Mouse (Mus musculus) gastrocnemius, postnatal 10 days (tissue): ENCODE data around the gene Gabarap. TPM values are rescaled to one million over a fixed set of nuclear protein-coding genes. Genes with fewer than 3 reads are reported as not detected.

Source experiments
- microRNA-seq, 2 experiments: library from miRNA; unstranded; fragments of <30 nt; microRNA quantifications; one replicate each; pipeline ENCODE4 v1.2.0; 2021
- total RNA-seq, 2 experiments: library from RNA; stranded (reverse); gene quantifications; 2 replicates each; pipeline ENCODE4 v1.2.3; 2021

The Gabarap gene
- total RNA-seq, 2 experiments from 2014 or later: 195 to 228 TPM

Small RNAs within 50 kb of the gene (microRNA-seq; reads per million reads assigned to microRNA genes)
- 0 reads per million in 2 experiments for gene Gm44349
- gene Mir324: 1,138 to 1,533 reads per million in 2 experiments

Other genes starting within 250 kb of the Gabarap start
- 10 to 100 TPM; 45.9 to 49.4 TPM for gene Polr2a, start 232.5 kb upstream of the Gabarap start, total RNA-seq
- gene Slc35g3, start 229.2 kb upstream of the Gabarap start, total RNA-seq: not detected
- gene Zbtb4, start 225.2 kb upstream of the Gabarap start, total RNA-seq: 10 to 100 TPM; 21.0 to 29.3 TPM
- 100 to 1,000 TPM; 105 to 124 TPM for gene Chrnb1, start 195.2 kb upstream of the Gabarap start, total RNA-seq
- 10 to 100 TPM; 10.5 to 12.2 TPM for gene Fgf11, start 189.3 kb upstream of the Gabarap start, total RNA-seq
- not detected for gene Tmem102, start 185.5 kb upstream of the Gabarap start, total RNA-seq
- gene Gm39566, start 175.8 kb upstream of the Gabarap start, total RNA-seq: not detected
- gene Spem2, start 172.7 kb upstream of the Gabarap start, total RNA-seq: not detected
- gene Spem1, start 169.0 kb upstream of the Gabarap start, total RNA-seq: not detected
- 10 to 100 TPM; 10.3 to 15.9 TPM for gene Nlgn2, start 153.4 kb upstream of the Gabarap start, total RNA-seq
- gene Tmem256, start 152.6 kb upstream of the Gabarap start, total RNA-seq: 100 to 1,000 TPM; 121 to 122 TPM
- gene Plscr3, start 144.8 kb upstream of the Gabarap start, total RNA-seq: 10 to 100 TPM; 25.4 to 27.9 TPM
- gene Tnk1, start 132.4 kb upstream of the Gabarap start, total RNA-seq: under 1 TPM; 0.11 to 0.31 TPM
- gene Tmem95, start 113.1 kb upstream of the Gabarap start, total RNA-seq: not detected
- gene Kctd11, start 109.7 kb upstream of the Gabarap start, total RNA-seq: 1 to 10 TPM; 2.3 to 3.7 TPM
- 1 to 10 TPM in 1 of 2 experiments, under 1 TPM in 1; 0.42 to 1.0 TPM for gene Acap1, start 95.6 kb upstream of the Gabarap start, total RNA-seq
- 1 to 10 TPM; 1.8 to 2.4 TPM for gene 2810408A11Rik, start 90.2 kb upstream of the Gabarap start, total RNA-seq
- 10 to 100 TPM; 31.2 to 31.8 TPM for gene Neurl4, start 90.1 kb upstream of the Gabarap start, total RNA-seq
- gene Gps2, start 77.3 kb upstream of the Gabarap start, total RNA-seq: 10 to 100 TPM; 29.0 to 31.3 TPM
- gene Eif5a, start 69.2 kb upstream of the Gabarap start, total RNA-seq: 100 to 1,000 TPM; 600 to 663 TPM
- gene Ybx2, start 55.3 kb upstream of the Gabarap start, total RNA-seq: 1 to 10 TPM; 2.7 to 4.1 TPM
- 100 to 1,000 TPM; 128 to 165 TPM for gene Slc2a4, start 43.0 kb upstream of the Gabarap start, total RNA-seq
- under 1 TPM in 1 of 2 experiments, not detected in 1; 0.38 TPM for gene Cldn7, start 26.4 kb upstream of the Gabarap start, total RNA-seq
- 100 to 1,000 TPM; 237 to 249 TPM for gene Ctdnep1, start 10.0 kb upstream of the Gabarap start, total RNA-seq
- 10 to 100 TPM; 46.9 to 53.2 TPM for gene Elp5, start 8.6 kb upstream of the Gabarap start, total RNA-seq
- 10 to 100 TPM; 22.2 to 28.9 TPM for gene Phf23, start 4.6 kb downstream of the Gabarap start, total RNA-seq
- gene Dvl2, start 9.5 kb downstream of the Gabarap start, total RNA-seq: 10 to 100 TPM in 1 of 2 experiments, 1 to 10 TPM in 1; 8.2 to 14.7 TPM
- gene Acadvl, start 24.3 kb downstream of the Gabarap start, total RNA-seq: 100 to 1,000 TPM; 217 to 254 TPM
- 10 to 100 TPM; 16.5 to 28.7 TPM for gene Dlg4, start 25.8 kb downstream of the Gabarap start, total RNA-seq
- gene Asgr1, start 62.9 kb downstream of the Gabarap start, total RNA-seq: under 1 TPM in 1 of 2 experiments, not detected in 1; 0.29 TPM
- gene Asgr2, start 101.5 kb downstream of the Gabarap start, total RNA-seq: under 1 TPM in 1 of 2 experiments, not detected in 1; 0.32 TPM
- 1 to 10 TPM; 3.2 to 4.0 TPM for gene Mgl2, start 139.2 kb downstream of the Gabarap start, total RNA-seq
- 1 to 10 TPM; 5.1 to 5.8 TPM for gene Clec10a, start 165.1 kb downstream of the Gabarap start, total RNA-seq
- gene Slc16a11, start 221.6 kb downstream of the Gabarap start, total RNA-seq: under 1 TPM in 1 of 2 experiments, not detected in 1; 0.63 TPM
- gene Slc16a13, start 229.9 kb downstream of the Gabarap start, total RNA-seq: 1 to 10 TPM; 1.1 to 3.7 TPM
- gene Bcl6b, start 238.7 kb downstream of the Gabarap start, total RNA-seq: 10 to 100 TPM; 12.6 to 21.5 TPM
- gene 0610010K14Rik, start 246.8 kb downstream of the Gabarap start, total RNA-seq: 10 to 100 TPM; 46.0 to 51.4 TPM
- gene Gm21988, start 248.7 kb downstream of the Gabarap start, total RNA-seq: 1 to 10 TPM; 2.8 to 3.8 TPM
- 10 to 100 TPM; 91.1 to 93.0 TPM for gene Rnasek, start 248.7 kb downstream of the Gabarap start, total RNA-seq